Mouse (Mus musculus) limb, embryonic 15.5 days (tissue): ENCODE measurements at regions not wholly inside any gene's neighbourhood (a gene's known extent, or its start where the extent isn't known, plus 50 kb on each side); places are given as distances from the start of the nearest gene placed in this dataset.

ENCODE experiments used
- ATAC-seq: fragments of 200-750 bp; cut with Nextera tagmentation; 2 replicates; pipeline ENCODE4 v1.8.0; 2017; ENCODE audit warnings: low read depth, moderate TSS enrichment; ENCODE audit not compliant: insufficient number of reproducible peaks, low FRiP score, low TSS enrichment
- H3K27ac ChIP-seq: fragments of 300-500 bp; sonication (generic); 2 replicates; pipeline ENCODE4 v1.5.1; 2015; ENCODE audit warnings: moderate library complexity, mild to moderate bottlenecking, inconsistent platforms
- H3K27me3 ChIP-seq: fragments of 300-500 bp; sonication (generic); 2 replicates; pipeline ENCODE4 v1.6.1; 2015; ENCODE audit warnings: inconsistent platforms
- H3K36me3 ChIP-seq: fragments of 300-500 bp; sonication (generic); 2 replicates; pipeline ENCODE4 v1.6.1; 2015; ENCODE audit warnings: inconsistent platforms
- H3K4me1 ChIP-seq: fragments of 300-500 bp; sonication (generic); 2 replicates; pipeline ENCODE4 v1.6.1; 2015; ENCODE audit warnings: inconsistent platforms
- H3K4me2 ChIP-seq: fragments of 300-500 bp; sonication (generic); 2 replicates; pipeline ENCODE4 v1.6.1; 2015; ENCODE audit warnings: mild to moderate bottlenecking, inconsistent platforms
- H3K4me3 ChIP-seq: fragments of 300-500 bp; sonication (generic); 2 replicates; pipeline ENCODE4 v1.5.1; 2015; ENCODE audit warnings: mild to moderate bottlenecking, inconsistent platforms
- H3K9ac ChIP-seq: fragments of 300-500 bp; sonication (generic); 2 replicates; pipeline ENCODE4 v1.6.1; 2015; ENCODE audit warnings: inconsistent platforms
- H3K9me3 ChIP-seq: fragments of 300-500 bp; sonication (generic); 2 replicates; pipeline ENCODE4 v1.6.1; 2016; ENCODE audit warnings: inconsistent platforms
- WGBS: fragments of 180-500 bp; shearing (Covaris S2); methylation state at CpG from one replicate; pipeline ENCODE4 v1.1.7; 2015; 5-methylcytosine and 5-hydroxymethylcytosine counted together

- ATAC-seq: no peak
- H3K27me3 ChIP-seq: no peaks in the 10 kb centered on the region
- H3K4me2 ChIP-seq: no peak overlapping the region
- H3K36me3 ChIP-seq: no peaks in the 10 kb centered on the region
- no peaks in the 10 kb centered on the region for H3K4me1 ChIP-seq
- H3K4me3 ChIP-seq: no peak overlapping the region
- WGBS: 72% methylated on average over 5 of the region's 5 CpGs
- H3K9ac ChIP-seq: no peak overlapping the region
- no peaks in the 10 kb centered on the region for H3K9me3 ChIP-seq
- H3K27ac ChIP-seq: no peak overlapping the region
These were observed 412.6 kb upstream of the Atp2b1 start for GRCm38 (mm10) chr10:98501566-98501965.

- H3K27me3 ChIP-seq: no peaks in the 10 kb centered on the region
- H3K27ac ChIP-seq: no peak overlapping the region
- 0 out of 2 replicates have a peak, but pooled peaks cover 5% of the 10 kb centered on the region for H3K4me1 ChIP-seq
- no peaks in the 10 kb centered on the region for H3K36me3 ChIP-seq
- no peak for ATAC-seq
- no peak overlapping the region for H3K4me3 ChIP-seq
- WGBS: 87% methylated on average over 3 of the region's 3 CpGs
- H3K4me2 ChIP-seq: no peak overlapping the region
- no peaks in the 10 kb centered on the region for H3K9me3 ChIP-seq
- H3K9ac ChIP-seq: no peak overlapping the region
These were observed 409.7 kb upstream of the Atp2b1 start for GRCm38 (mm10) chr10:98504524-98504923.

- ATAC-seq: no peak
- Histone ChIP-seq H3K4me1 (0 out of 2 replicates have a peak, but pooled peaks cover 5% of the 10 kb centered on the region), H3K36me3 (no peaks in the 10 kb centered on the region), H3K4me2 (no peak overlapping the region), H3K27ac (no peak overlapping the region), H3K27me3 (no peaks in the 10 kb centered on the region), H3K4me3 (no peak overlapping the region), H3K9ac (no peak overlapping the region), H3K9me3 (no peaks in the 10 kb centered on the region)
- WGBS: 42% methylated on average over 5 of the region's 5 CpGs
These were observed 405.6 kb upstream of the Atp2b1 start for GRCm38 (mm10) chr10:98508515-98509143.

GRCm38 (mm10) chr10:98514836-98515235, 399.4 kb upstream of the Atp2b1 start:
- H3K27me3 ChIP-seq: no peaks in the 10 kb centered on the region

DNA sequence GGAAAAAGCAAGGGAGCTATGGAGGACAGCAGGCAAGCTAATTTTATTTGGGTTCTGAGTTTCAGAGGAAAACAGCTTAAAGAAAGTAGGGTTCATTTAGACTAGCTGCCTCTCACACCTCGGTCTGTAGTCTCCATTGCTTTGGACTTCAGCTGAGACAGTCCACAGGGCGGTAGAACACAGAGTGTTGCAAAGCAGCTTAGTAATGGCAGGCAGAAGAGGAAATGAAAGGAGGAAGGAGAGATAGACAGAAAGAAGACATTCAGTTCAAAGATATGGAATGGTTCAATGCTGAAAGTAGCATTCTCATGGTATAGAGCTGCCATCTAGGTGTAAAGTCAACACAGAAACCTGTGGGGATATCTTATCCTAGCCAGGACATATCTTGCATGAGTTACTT, 396.6 kb upstream of the Atp2b1 start:
- Histone ChIP-seq H3K27ac (no peak overlapping the region), H3K36me3 (no peaks in the 10 kb centered on the region), H3K4me2 (no peak overlapping the region), H3K9ac (no peak overlapping the region), H3K9me3 (peaks cover 4% of the 10 kb centered on the region; the same call in 1 of the 2 replicates), H3K4me3 (no peak overlapping the region), H3K4me1 (no peaks in the 10 kb centered on the region), H3K27me3 (no peaks in the 10 kb centered on the region)
- no peak for ATAC-seq
- 84% methylated on average over 2 of the region's 2 CpGs for WGBS

More at GRCm38 (mm10) chr10:98514836-98515235, 399.4 kb upstream of the Atp2b1 start:
- H3K9me3 ChIP-seq: peaks cover 4% of the 10 kb centered on the region; the same call in 1 of the 2 replicates
- no peak for ATAC-seq
- no peaks in the 10 kb centered on the region for H3K4me1 ChIP-seq
- no peak overlapping the region for H3K27ac ChIP-seq
- WGBS: 57% methylated on average over 1 of the region's 1 CpGs
- no peaks in the 10 kb centered on the region for H3K36me3 ChIP-seq
- H3K4me3 ChIP-seq: no peak overlapping the region
- H3K4me2 ChIP-seq: no peak overlapping the region
- no peak overlapping the region for H3K9ac ChIP-seq

DNA sequence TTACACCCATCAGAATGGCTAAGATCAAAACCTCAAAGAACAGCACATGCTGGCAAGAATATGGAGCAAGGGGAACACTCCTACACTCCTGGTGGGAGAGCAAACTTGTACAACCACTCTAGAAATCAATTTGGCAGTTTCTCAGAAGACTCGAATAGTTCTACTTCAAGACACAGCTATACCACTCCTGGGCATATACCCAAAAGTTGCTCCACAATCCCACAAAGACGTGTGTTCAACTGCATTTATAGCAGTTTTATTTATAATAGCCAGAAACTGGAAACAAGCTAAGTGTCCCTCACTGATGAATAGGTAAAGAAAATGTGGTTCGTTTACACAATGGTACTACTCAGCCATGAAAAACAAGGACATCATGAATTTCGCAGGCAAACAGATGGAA, 384.6 kb upstream of the Atp2b1 start:
- 66% methylated on average over 4 of the region's 4 CpGs for WGBS
- H3K9me3 ChIP-seq: no peaks in the 10 kb centered on the region
- H3K4me3 ChIP-seq: no peak overlapping the region
- H3K4me2 ChIP-seq: no peak overlapping the region
- no peak overlapping the region for H3K27ac ChIP-seq
- no peaks in the 10 kb centered on the region for H3K36me3 ChIP-seq
- ATAC-seq: no peak
- H3K27me3 ChIP-seq: no peaks in the 10 kb centered on the region
- no peaks in the 10 kb centered on the region for H3K4me1 ChIP-seq
- no peak overlapping the region for H3K9ac ChIP-seq

- no peak overlapping the region for H3K9ac ChIP-seq
- no peak overlapping the region for H3K4me2 ChIP-seq
- WGBS: 90% methylated on average over 4 of the region's 4 CpGs
- H3K36me3 ChIP-seq: no peaks in the 10 kb centered on the region
- H3K27ac ChIP-seq: no peak overlapping the region
- H3K4me1 ChIP-seq: no peaks in the 10 kb centered on the region
- H3K4me3 ChIP-seq: no peak overlapping the region
- H3K27me3 ChIP-seq: no peaks in the 10 kb centered on the region
- H3K9me3 ChIP-seq: no peaks in the 10 kb centered on the region
- ATAC-seq: no peak
These were observed 382.8 kb upstream of the Atp2b1 start for GRCm38 (mm10) chr10:98531425-98531824.

GRCm38 (mm10) chr10:98538706-98539105, 375.5 kb upstream of the Atp2b1 start:
- no peaks in the 10 kb centered on the region for H3K27me3 ChIP-seq
- 55% methylated on average over 1 of the region's 1 CpGs for WGBS
- no peak overlapping the region for H3K9ac ChIP-seq
- peaks cover 6% of the 10 kb centered on the region for H3K4me1 ChIP-seq
- H3K27ac ChIP-seq: no peak overlapping the region
- no peak overlapping the region for H3K4me2 ChIP-seq
- no peak overlapping the region for H3K4me3 ChIP-seq
- H3K9me3 ChIP-seq: no peaks in the 10 kb centered on the region
- H3K36me3 ChIP-seq: no peaks in the 10 kb centered on the region
- ATAC-seq: no peak

- H3K27ac ChIP-seq: no peak overlapping the region
- no peak overlapping the region for H3K9ac ChIP-seq
- H3K4me3 ChIP-seq: no peak overlapping the region
- no peaks in the 10 kb centered on the region for H3K36me3 ChIP-seq
- peaks cover 9% of the 10 kb centered on the region for H3K4me1 ChIP-seq
- ATAC-seq: no peak
- H3K9me3 ChIP-seq: no peaks in the 10 kb centered on the region
- H3K4me2 ChIP-seq: no peak overlapping the region
- no peaks in the 10 kb centered on the region for H3K27me3 ChIP-seq
These were observed 373.1 kb upstream of the Atp2b1 start for GRCm38 (mm10) chr10:98541062-98541461.

DNA sequence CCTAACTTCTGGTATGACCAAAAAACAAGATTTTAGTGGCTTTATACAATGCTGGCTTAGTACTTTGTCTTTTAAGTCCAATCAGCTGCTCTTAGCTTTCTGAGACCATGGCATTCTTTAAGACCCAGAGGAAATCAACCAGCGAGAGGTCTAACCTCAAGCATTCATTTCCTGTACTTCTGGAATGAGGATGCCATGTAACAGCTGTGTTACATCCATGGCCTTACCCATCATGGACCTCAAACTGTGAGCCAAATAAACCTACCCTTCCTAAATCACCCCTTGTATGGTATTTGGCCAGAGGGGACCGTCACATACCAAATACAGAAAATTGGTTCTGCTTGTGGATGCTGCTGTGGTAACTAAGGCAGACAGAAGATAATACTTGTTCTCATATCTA, 372.1 kb upstream of the Atp2b1 start:
- Histone ChIP-seq H3K4me1 (peaks cover 9% of the 10 kb centered on the region), H3K27me3 (no peaks in the 10 kb centered on the region)
- WGBS: 74% methylated on average over 2 of the region's 2 CpGs

DNA sequence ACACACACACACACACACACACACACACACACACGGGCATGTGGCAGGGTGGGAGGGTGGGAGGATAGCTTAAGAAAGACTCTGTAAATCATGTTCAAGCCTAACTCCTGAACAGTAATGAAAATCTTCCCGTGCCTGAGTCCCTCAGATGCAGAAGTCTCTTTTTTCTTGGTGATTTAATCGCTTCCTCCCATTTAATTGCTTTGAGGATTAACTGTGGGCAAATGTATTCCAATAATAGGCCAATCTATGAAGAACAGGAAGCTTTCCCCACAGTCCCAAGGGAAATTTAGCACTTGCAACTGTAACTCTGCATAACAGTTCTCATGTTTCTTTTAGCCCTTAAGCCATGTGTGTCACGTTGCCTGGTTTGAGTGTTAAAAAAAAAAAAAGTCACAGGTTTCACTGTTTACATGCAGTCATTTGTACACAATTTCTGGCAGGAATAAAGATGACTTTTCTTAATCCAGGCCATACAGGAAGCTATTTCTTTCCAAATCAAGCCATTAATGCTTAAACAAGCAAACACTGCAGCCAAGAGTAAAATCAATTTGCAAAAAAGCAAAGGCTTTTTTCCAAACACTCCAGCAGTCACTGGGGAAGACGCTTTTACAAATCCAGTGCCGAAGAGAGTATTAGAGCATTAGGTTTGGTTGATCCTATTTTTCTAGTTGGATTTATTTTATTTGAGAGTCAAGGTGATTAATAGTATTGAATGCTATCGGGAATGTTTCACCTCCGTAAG, 370.8 kb upstream of the Atp2b1 start:
- Histone ChIP-seq H3K4me3 (no peak overlapping the region), H3K4me2 (no peak overlapping the region), H3K27ac (peak overlapping the region; percentile 33; the same call in 1 of the 2 replicates), H3K27me3 (no peaks in the 10 kb centered on the region), H3K4me1 (peaks cover 9% of the 10 kb centered on the region), H3K9me3 (no peaks in the 10 kb centered on the region), H3K9ac (no peak overlapping the region), H3K36me3 (no peaks in the 10 kb centered on the region)
- WGBS: 16% methylated on average over 8 of the region's 8 CpGs
- ATAC-seq: no peak

More for the DNA sequence above, 372.1 kb upstream of the Atp2b1 start:
- no peaks in the 10 kb centered on the region for H3K36me3 ChIP-seq
- H3K9me3 ChIP-seq: no peaks in the 10 kb centered on the region
- no peak overlapping the region for H3K9ac ChIP-seq
- H3K27ac ChIP-seq: no peak overlapping the region
- H3K4me2 ChIP-seq: no peak overlapping the region
- ATAC-seq: no peak
- no peak overlapping the region for H3K4me3 ChIP-seq

GRCm38 (mm10) chr10:98543998-98544349, 370.2 kb upstream of the Atp2b1 start:
- H3K9me3 ChIP-seq: no peaks in the 10 kb centered on the region
- H3K4me2 ChIP-seq: no peak overlapping the region
- no peak overlapping the region for H3K4me3 ChIP-seq
- no peak overlapping the region for H3K9ac ChIP-seq
- ATAC-seq: 0 out of 2 replicates have a peak, but pooled peaks have one; percentile 55
- H3K27me3 ChIP-seq: no peaks in the 10 kb centered on the region
- H3K27ac ChIP-seq: peak overlapping the region; percentile 33; the same call in 1 of the 2 replicates
- 32% methylated on average over 5 of the region's 5 CpGs for WGBS
- H3K36me3 ChIP-seq: no peaks in the 10 kb centered on the region
- H3K4me1 ChIP-seq: peaks cover 9% of the 10 kb centered on the region
